Mouse (Mus musculus): ENCODE data around the gene Tanc2. TPM values are rescaled to one million over a fixed set of nuclear protein-coding genes. Genes with fewer than 3 reads are reported as not detected.

The Tanc2 gene
- polyA plus RNA-seq, 1 experiment from 2014 or later = 37.1 TPM

DNA sequence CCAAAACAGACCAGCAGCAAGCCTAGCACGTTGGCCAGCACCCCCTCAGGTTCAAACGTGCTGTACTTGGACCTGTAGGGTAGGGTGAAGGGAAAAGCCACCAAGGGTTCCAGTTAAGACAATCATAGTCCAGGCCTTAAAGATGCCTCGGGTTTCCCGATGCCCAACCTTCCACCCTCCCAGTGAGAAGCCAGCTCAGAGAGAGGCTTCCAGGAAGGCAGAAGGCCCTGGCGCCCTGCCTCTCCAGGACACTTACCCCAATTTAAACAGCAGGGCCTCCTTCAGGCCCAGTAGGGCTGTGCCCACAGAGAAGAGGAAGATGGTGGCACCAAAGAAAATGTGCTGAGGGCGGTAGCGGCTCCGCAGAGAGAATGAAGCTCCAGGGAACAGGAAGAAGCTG lies 345.7 kb downstream of the Tanc2 start:
- ATAC-seq = no peak
- Histone ChIP-seq H3K27ac (ENCODE audit: low read depth, low read length) (no peak overlapping the region), H3K4me2 (ENCODE audit: low read length) (no peak overlapping the region), H3K36me3 (ENCODE audit: control insufficient read depth, insufficient read depth, low read length) (0 out of 2 replicates have a peak, but pooled peaks cover 2% of the 10 kb centered on the region), H3K4me3 (ENCODE audit: low read length) (no peak overlapping the region), H3K27me3 (replicated peaks; ENCODE audit: control insufficient read depth, insufficient read depth, low read length) (no peaks in the 10 kb centered on the region), H3K4me1 (ENCODE audit: control insufficient read depth, insufficient read depth, low read depth, low read length) (no peaks in the 10 kb centered on the region; the same call in 1 of the 2 replicates), H3K9me3 (ENCODE audit: control insufficient read depth, low read length) (no peaks in the 10 kb centered on the region), H3K9ac (ENCODE audit: low read depth, low read length) (no peak overlapping the region)
- WGBS = 90% methylated on average over 8 of the region's 8 CpGs

DNA sequence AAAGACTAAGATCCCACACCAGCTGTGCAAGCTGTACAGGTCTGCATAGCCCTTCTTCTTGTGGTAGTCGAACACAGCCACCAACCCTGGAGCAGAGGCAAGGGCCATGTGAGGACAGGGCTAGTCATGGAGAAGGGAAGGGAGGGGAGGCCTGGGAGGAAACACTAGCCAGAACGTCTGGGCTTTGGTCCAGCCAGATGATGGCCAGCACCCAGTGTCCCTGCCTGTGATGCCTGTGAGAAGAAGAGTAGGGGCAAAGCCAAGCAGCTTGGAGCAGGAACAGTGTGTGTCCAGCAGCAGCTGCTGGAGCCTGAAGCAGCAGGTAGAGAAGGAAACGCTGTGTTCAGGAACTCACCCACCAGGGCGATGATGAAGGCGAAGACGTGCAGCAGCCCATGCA lies 346.4 kb downstream of the Tanc2 start:
- Histone ChIP-seq H3K9me3 (ENCODE audit: control insufficient read depth, low read length) (no peaks in the 10 kb centered on the region), H3K4me3 (ENCODE audit: low read length) (no peak overlapping the region), H3K36me3 (ENCODE audit: control insufficient read depth, insufficient read depth, low read length) (0 out of 2 replicates have a peak, but pooled peaks cover 2% of the 10 kb centered on the region), H3K27me3 (replicated peaks; ENCODE audit: control insufficient read depth, insufficient read depth, low read length) (no peaks in the 10 kb centered on the region), H3K4me1 (ENCODE audit: control insufficient read depth, insufficient read depth, low read depth, low read length) (no peaks in the 10 kb centered on the region; the same call in 1 of the 2 replicates), H3K4me2 (ENCODE audit: low read length) (no peak overlapping the region), H3K9ac (ENCODE audit: low read depth, low read length) (no peak overlapping the region), H3K27ac (ENCODE audit: low read depth, low read length) (no peak overlapping the region)
- 87% methylated on average over 6 of the region's 6 CpGs for WGBS
- ATAC-seq = 0 out of 2 replicates have a peak, but pooled peaks have one; percentile 6

DNA sequence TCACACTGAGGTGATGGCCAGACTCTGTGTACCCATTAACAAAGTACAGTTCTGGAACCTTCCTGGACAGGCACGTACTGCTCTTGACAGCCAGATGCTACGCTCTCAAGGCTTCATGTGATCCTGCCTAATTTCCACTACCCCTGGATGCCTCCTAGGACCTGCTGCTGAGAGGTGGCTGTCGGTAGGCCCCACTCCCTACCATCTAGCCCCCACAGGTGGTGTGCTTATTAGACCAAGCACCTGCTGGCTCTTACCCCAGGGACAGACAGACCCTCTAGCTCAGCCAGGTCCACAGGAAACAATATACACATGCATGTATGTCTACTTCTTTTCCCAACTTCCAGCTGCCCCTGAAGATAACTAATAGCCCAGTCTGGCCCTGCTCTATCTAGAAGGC lies 347.2 kb downstream of the Tanc2 start:
- Histone ChIP-seq H3K9ac (ENCODE audit: low read depth, low read length) (no peak overlapping the region), H3K4me3 (ENCODE audit: low read length) (no peak overlapping the region), H3K4me1 (ENCODE audit: control insufficient read depth, insufficient read depth, low read depth, low read length) (no peaks in the 10 kb centered on the region; the same call in 1 of the 2 replicates), H3K27me3 (replicated peaks; ENCODE audit: control insufficient read depth, insufficient read depth, low read length) (no peaks in the 10 kb centered on the region), H3K36me3 (ENCODE audit: control insufficient read depth, insufficient read depth, low read length) (0 out of 2 replicates have a peak, but pooled peaks cover 2% of the 10 kb centered on the region), H3K27ac (ENCODE audit: low read depth, low read length) (no peak overlapping the region), H3K9me3 (ENCODE audit: control insufficient read depth, low read length) (no peaks in the 10 kb centered on the region), H3K4me2 (ENCODE audit: low read length) (no peak overlapping the region)
- ATAC-seq = no peak
- WGBS = 93% methylated on average over 3 of the region's 3 CpGs

DNA sequence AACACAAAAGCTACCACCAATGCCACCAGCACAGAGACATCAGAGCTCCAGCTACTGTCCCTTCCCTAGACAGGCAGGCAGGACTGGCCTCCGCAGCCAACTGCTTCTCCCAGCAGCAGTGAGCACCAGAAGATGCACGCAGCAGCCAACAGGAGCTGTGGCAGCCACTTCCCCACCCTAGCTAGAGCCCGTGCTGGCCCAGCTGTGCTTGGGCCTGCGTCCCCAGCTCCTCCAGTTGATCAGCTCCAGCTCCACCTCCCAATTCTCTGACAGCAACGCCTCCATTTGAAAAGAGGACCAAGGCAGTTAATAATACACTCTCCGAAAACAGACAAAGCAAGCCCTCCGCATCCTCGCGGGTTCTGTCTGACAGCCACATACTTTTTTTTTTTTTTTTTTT lies 349.0 kb downstream of the Tanc2 start:
- Histone ChIP-seq H3K36me3 (ENCODE audit: control insufficient read depth, insufficient read depth, low read length) (0 out of 2 replicates have a peak, but pooled peaks cover 2% of the 10 kb centered on the region), H3K4me1 (ENCODE audit: control insufficient read depth, insufficient read depth, low read depth, low read length) (peaks cover 8% of the 10 kb centered on the region), H3K4me3 (ENCODE audit: low read length) (no peak overlapping the region), H3K27me3 (replicated peaks; ENCODE audit: control insufficient read depth, insufficient read depth, low read length) (no peaks in the 10 kb centered on the region), H3K9ac (ENCODE audit: low read depth, low read length) (no peak overlapping the region), H3K4me2 (ENCODE audit: low read length) (no peak overlapping the region), H3K27ac (ENCODE audit: low read depth, low read length) (no peak overlapping the region), H3K9me3 (ENCODE audit: control insufficient read depth, low read length) (no peaks in the 10 kb centered on the region)
- no peak for ATAC-seq
- 43% methylated on average over 9 of the region's 9 CpGs for WGBS

DNA sequence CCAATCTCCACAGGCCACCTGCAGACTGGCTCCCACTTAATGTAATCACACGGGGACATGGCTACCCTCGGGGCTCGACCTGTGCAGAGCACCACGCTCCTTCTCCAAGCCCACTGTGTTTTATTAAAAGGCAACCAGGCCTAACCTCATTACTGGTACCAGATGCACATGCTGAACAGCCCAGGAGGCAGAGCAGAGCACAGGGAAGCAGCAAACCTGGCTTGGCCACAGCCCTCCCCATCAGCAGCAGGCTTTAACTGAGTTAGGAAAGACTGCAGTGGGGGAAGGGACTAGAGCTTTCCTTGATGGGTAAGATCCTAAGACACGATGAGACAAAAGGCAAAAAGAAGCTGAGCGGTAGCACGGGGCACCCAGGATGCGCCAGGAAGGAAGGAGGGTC lies 352.2 kb downstream of the Tanc2 start:
- Histone ChIP-seq H3K4me1 (ENCODE audit: control insufficient read depth, insufficient read depth, low read depth, low read length) (peaks cover 13% of the 10 kb centered on the region), H3K4me3 (ENCODE audit: low read length) (no peak overlapping the region), H3K27ac (ENCODE audit: low read depth, low read length) (no peak overlapping the region), H3K9ac (ENCODE audit: low read depth, low read length) (0 out of 2 replicates have a peak overlapping the region, but pooled peaks have one; percentile 10), H3K36me3 (ENCODE audit: control insufficient read depth, insufficient read depth, low read length) (no peaks in the 10 kb centered on the region), H3K27me3 (replicated peaks; ENCODE audit: control insufficient read depth, insufficient read depth, low read length) (no peaks in the 10 kb centered on the region), H3K9me3 (ENCODE audit: control insufficient read depth, low read length) (no peaks in the 10 kb centered on the region), H3K4me2 (ENCODE audit: low read length) (no peak overlapping the region)
- no peak for ATAC-seq
- WGBS = 63% methylated on average over 8 of the region's 8 CpGs

DNA sequence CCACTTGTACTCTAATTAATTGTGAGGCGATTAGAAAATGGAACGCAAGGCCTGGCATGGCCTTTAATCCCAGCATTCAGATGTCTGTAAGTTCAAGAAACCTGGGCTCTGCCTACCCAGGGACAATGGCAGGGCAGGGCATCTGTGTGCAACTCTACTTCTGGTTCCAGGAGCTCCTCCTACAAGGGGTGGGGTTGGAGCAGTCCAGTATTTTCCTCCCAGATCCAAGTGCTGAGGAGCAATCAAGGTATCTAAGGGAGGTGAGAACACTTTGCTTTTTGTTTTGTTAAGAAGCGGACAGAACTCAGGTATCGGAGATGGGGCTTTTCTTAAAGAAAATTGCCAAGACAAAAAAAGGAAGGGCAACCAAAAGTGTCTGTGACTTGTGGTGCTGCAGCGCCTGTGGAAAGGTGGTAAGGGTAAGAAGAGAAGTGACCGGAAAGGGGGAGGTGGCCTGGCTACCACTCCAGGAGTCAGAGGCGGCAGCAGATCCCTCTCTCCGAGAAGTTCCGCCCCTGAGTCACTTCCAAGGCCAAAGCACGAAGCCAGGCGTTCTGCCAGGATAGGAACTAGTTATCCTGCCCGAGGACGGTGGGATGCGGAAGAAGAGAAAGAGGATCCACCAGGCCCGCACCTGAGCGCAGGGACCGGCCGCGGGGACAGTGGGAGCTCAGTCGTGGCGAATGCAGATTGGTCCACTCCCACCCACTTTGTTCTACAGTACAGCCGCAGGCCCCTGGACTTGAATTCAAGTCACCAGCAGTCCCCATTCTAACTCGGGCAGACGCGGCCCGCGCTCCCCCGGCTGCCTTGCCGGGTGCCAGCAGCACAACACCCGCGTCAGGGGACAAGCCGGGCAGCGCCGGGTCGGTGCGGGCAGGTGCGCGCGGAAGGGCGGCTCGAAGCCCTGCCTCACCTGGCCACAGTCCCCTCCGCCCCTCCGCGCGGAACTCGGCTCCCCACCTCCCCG lies 353.6 kb downstream of the Tanc2 start:
- WGBS = 7% methylated on average over 43 of the region's 47 CpGs
- Histone ChIP-seq H3K9ac (ENCODE audit: low read depth, low read length) (peak overlapping the region; percentile 72), H3K36me3 (ENCODE audit: control insufficient read depth, insufficient read depth, low read length) (no peaks in the 10 kb centered on the region), H3K27ac (ENCODE audit: low read depth, low read length) (peak overlapping the region; percentile 77), H3K27me3 (replicated peaks; ENCODE audit: control insufficient read depth, insufficient read depth, low read length) (no peaks in the 10 kb centered on the region), H3K9me3 (ENCODE audit: control insufficient read depth, low read length) (no peaks in the 10 kb centered on the region), H3K4me2 (ENCODE audit: low read length) (peak overlapping the region; percentile 91), H3K4me1 (ENCODE audit: control insufficient read depth, insufficient read depth, low read depth, low read length) (peaks cover 13% of the 10 kb centered on the region), H3K4me3 (ENCODE audit: low read length) (peak overlapping the region; percentile 70)
- peak; percentile 35 for ATAC-seq

DNA sequence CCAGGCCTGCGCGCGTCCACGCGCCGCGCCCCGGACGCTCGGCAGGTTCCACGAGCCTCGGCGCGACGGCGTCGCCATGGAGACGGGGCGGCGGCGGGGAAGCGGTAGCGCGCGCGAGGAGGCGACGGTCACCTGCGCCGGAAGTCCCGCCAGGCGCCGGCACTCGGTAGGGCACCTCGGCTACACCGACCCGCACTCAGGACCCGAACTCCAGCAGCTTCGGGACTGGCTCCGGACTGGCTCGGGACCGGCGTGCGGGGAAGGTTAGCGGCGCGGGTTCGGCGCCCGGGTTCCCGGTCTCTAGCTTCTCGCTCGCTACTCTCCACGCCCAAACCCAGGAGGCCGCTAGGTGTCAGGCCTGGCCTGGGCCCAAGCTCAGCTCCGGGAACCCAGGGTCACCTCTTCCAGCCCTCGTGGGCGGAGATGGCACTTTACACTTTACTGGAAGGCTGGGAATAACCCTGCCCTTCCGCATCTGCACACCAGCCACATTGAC lies 354.4 kb downstream of the Tanc2 start:
- Histone ChIP-seq H3K36me3 (ENCODE audit: control insufficient read depth, insufficient read depth, low read length) (no peaks in the 10 kb centered on the region), H3K9me3 (ENCODE audit: control insufficient read depth, low read length) (no peaks in the 10 kb centered on the region), H3K9ac (ENCODE audit: low read depth, low read length) (peak overlapping the region; percentile 72), H3K4me3 (ENCODE audit: low read length) (peak overlapping the region; percentile 70), H3K27me3 (replicated peaks; ENCODE audit: control insufficient read depth, insufficient read depth, low read length) (no peaks in the 10 kb centered on the region), H3K4me2 (ENCODE audit: low read length) (peak overlapping the region; percentile 91), H3K27ac (ENCODE audit: low read depth, low read length) (peak overlapping the region; percentile 77), H3K4me1 (ENCODE audit: control insufficient read depth, insufficient read depth, low read depth, low read length) (peaks cover 13% of the 10 kb centered on the region)
- peak; percentile 84 for ATAC-seq
- under 1% methylated on average over 47 of the region's 59 CpGs for WGBS

DNA sequence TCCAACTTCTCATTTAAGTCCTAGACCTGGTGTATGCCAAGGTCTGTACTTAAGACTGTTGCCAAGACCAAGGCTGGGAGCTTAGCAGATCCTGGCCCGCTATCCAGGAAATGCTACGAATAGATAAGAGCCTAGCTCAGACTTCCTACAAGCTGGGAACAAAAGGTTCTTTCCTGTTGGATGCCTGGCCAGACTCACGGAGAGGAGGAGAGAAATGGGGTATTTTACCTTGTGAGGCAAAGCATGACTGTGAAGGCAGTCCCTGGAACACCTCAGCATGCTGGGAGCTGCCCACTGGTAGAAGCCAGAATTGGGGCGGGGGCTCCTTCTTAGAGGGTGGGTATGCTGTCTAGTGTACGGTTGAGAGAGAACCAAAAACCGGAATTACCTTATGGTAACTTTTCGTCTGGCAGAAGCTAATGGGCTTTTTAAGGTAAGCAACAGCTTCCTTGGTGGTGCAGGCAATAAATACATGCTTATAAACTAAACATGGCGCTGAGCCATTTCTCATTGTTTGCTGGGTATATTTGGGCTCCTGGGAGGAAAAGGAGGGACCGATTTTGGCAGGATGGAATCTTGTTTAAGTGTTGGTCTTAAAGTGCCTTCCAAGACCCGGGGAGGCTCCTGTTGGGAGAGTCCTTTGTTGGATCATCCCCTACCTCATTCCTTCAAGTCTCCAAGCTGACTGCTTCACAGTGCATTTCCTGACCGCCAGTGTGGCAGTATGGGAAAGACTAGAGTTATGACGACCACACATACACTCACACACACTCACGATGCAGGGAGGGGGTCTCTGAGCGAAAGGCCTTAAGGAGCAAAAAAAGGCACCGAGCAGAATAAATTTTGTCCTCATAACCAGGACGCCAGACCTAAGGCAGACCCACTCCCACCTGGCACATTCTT lies 355.2 kb downstream of the Tanc2 start:
- H3K9ac ChIP-seq (ENCODE audit: low read depth, low read length) = no peak overlapping the region
- peak overlapping the region; percentile 70 for H3K4me3 ChIP-seq (ENCODE audit: low read length)
- H3K4me2 ChIP-seq (ENCODE audit: low read length) = peak overlapping the region; percentile 91
- no peak overlapping the region for H3K27ac ChIP-seq (ENCODE audit: low read depth, low read length)
- peaks cover 13% of the 10 kb centered on the region for H3K4me1 ChIP-seq (ENCODE audit: control insufficient read depth, insufficient read depth, low read depth, low read length)
- H3K36me3 ChIP-seq (ENCODE audit: control insufficient read depth, insufficient read depth, low read length) = no peaks in the 10 kb centered on the region
- no peaks in the 10 kb centered on the region for H3K27me3 ChIP-seq (replicated peaks; ENCODE audit: control insufficient read depth, insufficient read depth, low read length)
- no peaks in the 10 kb centered on the region for H3K9me3 ChIP-seq (ENCODE audit: control insufficient read depth, low read length)
- 74% methylated on average over 16 of the region's 16 CpGs for WGBS
- no peak for ATAC-seq
